Mouse (Mus musculus) thymus, adult 2 months (tissue): ENCODE data around the gene Ppm1m. TPM values are rescaled to one million over a fixed set of nuclear protein-coding genes. Genes with fewer than 3 reads are reported as not detected.

ENCODE experiments used
- DNase-seq: peaks from one replicate; pipeline ENCODE4 v3.0.0; 2021
- H3K27ac ChIP-seq: fragments of 200-500 bp; 2 replicates; pipeline ENCODE4 v1.5.1; 2012; ENCODE audit warnings: low read length, control low read depth; ENCODE audit not compliant: control insufficient read depth, insufficient read depth
- H3K27me3 ChIP-seq: fragments of 200-500 bp; 2 replicates; pipeline ENCODE4 v1.6.1; 2012; ENCODE audit warnings: mild to moderate bottlenecking, low read length, moderate library complexity, mixed read lengths; ENCODE audit not compliant: control insufficient read depth, insufficient read depth
- H3K36me3 ChIP-seq: fragments of 200-500 bp; 2 replicates; pipeline ENCODE4 v1.6.1; 2012; ENCODE audit warnings: mild to moderate bottlenecking, low read length, moderate library complexity; ENCODE audit not compliant: control insufficient read depth, insufficient read depth
- H3K4me1 ChIP-seq: fragments of 200-500 bp; replicated peaks from 2 replicates; pipeline ENCODE4 v1.6.1; 2012; ENCODE audit warnings: low read length; ENCODE audit not compliant: control insufficient read depth, insufficient read depth
- H3K4me3 ChIP-seq: fragments of 200-500 bp; 2 replicates; pipeline ENCODE4 v1.5.1; 2012; ENCODE audit warnings: mild to moderate bottlenecking, low read length, control low read depth, moderate library complexity; ENCODE audit not compliant: control insufficient read depth, insufficient read depth
- CTCF ChIP-seq: fragments of 200-500 bp; IDR thresholded peaks from 2 replicates; pipeline ENCODE4 v1.5.1; 2012; ENCODE audit warnings: mild to moderate bottlenecking, control low read depth, low read length, moderate library complexity, borderline replicate concordance; ENCODE audit not compliant: control insufficient read depth, poor library complexity, insufficient read depth; ENCODE audit errors: extremely low read depth
- POLR2A ChIP-seq: fragments of 200-500 bp; IDR thresholded peaks from 2 replicates; pipeline ENCODE4 v1.6.1; 2012; ENCODE audit warnings: mild to moderate bottlenecking, low read length, control low read depth, moderate library complexity; ENCODE audit not compliant: control insufficient read depth, poor library complexity, insufficient read depth; ENCODE audit errors: extremely low read depth
- WGBS: fragments of 180-500 bp; shearing (Covaris S2); methylation state at CpG from one replicate; pipeline ENCODE4 v1.1.7; 2018; 5-methylcytosine and 5-hydroxymethylcytosine counted together
- polyA plus RNA-seq: library from polyadenylated mRNA; depleted of rRNA; stranded (reverse); fragments of >200 nt; gene quantifications from 2 replicates; pipeline ENCODE4 v1.2.3, GENCODE M21; 2012; rRNA removed

Gene Ppm1m
- polyA plus RNA-seq = 53.9 and 58.6 TPM in 2 replicates

DNA sequence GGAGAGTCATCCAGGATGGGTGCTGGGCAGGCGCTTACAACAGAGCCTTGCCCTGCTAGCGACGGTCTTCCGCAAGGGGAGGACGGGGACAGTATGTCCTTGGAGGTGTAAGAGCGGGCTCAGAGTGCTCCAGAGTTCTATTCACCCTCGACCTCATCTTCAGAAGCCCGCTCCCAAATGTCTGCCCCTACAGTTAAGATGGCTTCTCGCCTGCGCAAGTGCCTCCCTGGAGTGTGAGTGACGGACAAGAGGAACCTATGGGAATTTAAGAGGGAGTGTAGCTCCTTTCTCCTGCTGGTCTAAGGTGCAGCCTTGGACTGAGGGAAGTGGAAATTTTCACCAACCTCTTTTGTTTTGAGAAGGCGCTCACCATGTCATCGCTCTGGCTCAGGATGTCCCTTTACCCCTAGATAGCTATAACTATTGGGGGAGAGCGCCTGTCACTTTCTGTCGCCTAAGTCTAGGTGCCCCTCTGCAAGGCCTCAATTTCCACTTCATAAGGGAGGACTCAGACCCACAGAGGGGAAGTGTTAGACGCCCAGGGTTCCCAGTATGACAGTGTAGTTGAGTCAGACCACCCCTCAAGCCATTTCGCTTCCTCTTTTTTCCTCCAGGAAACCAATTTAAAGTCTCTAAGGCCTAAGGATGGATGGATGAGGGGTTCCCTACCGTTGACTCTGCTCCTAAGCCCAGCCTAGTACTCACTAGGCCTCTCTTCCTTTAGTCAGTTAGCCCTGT lies at the start of gene Ppm1m:
Gene Ppm1m (minus strand): TSS at position 212 of the 738 bp plus-strand sequence.
- 70% methylated on average over 18 of the region's 18 CpGs for WGBS
- TF ChIP-seq POLR2A (no peak), CTCF (no peak)
- Histone ChIP-seq H3K27me3 (no peaks in the 10 kb centered on the region), H3K27ac (no peak within 1 kb of the TSS), H3K4me3 (peak within 1 kb of the TSS; percentile 68), H3K36me3 (no peaks in the 10 kb centered on the region), H3K4me1 (peaks cover 37% of the 10 kb centered on the region)
- DNase-seq = no peak

GRCm38 (mm10) chr9:106242813-106243488 lies 43.4 kb upstream of the Ppm1m start:
- Histone ChIP-seq H3K36me3 (peaks cover 23% of the 10 kb centered on the region), H3K27ac (no peak overlapping the region), H3K4me3 (no peak overlapping the region), H3K4me1 (peaks cover 10% of the 10 kb centered on the region), H3K27me3 (no peaks in the 10 kb centered on the region)
- DNase-seq = no peak
- WGBS = 89% methylated on average over 19 of the region's 19 CpGs
- no peak for TF ChIP-seq CTCF
- TF ChIP-seq POLR2A = no peak

- TF ChIP-seq CTCF = no peak
- no peak for TF ChIP-seq POLR2A
- Histone ChIP-seq H3K36me3 (peaks cover 35% of the 10 kb centered on the region), H3K4me3 (no peak overlapping the region), H3K4me1 (peaks cover 2% of the 10 kb centered on the region), H3K27ac (no peak overlapping the region), H3K27me3 (no peaks in the 10 kb centered on the region)
- DNase-seq = no peak
- WGBS = 96% methylated on average over 10 of the region's 10 CpGs
These were observed 42.1 kb upstream of the Ppm1m start for GRCm38 (mm10) chr9:106241541-106242164.

- H3K27ac ChIP-seq = no peak overlapping the region
- peaks cover 39% of the 10 kb centered on the region for H3K36me3 ChIP-seq
- DNase-seq = no peak
- H3K27me3 ChIP-seq = no peaks in the 10 kb centered on the region
- TF ChIP-seq CTCF = no peak
- TF ChIP-seq POLR2A = no peak
- no peak overlapping the region for H3K4me3 ChIP-seq
- WGBS = 97% methylated on average over 10 of the region's 10 CpGs
- H3K4me1 ChIP-seq = no peaks in the 10 kb centered on the region
These were observed 38.3 kb upstream of the Ppm1m start for GRCm38 (mm10) chr9:106237878-106238277.

- no peak overlapping the region for H3K27ac ChIP-seq
- H3K4me3 ChIP-seq = no peak overlapping the region
- H3K4me1 ChIP-seq = no peaks in the 10 kb centered on the region
- 97% methylated on average over 8 of the region's 8 CpGs for WGBS
- DNase-seq = no peak
- peaks cover 37% of the 10 kb centered on the region for H3K36me3 ChIP-seq
- H3K27me3 ChIP-seq = no peaks in the 10 kb centered on the region
- TF ChIP-seq POLR2A (no peak), CTCF (no peak)
These were observed 37.9 kb upstream of the Ppm1m start for GRCm38 (mm10) chr9:106237401-106237800.

GRCm38 (mm10) chr9:106236818-106237211 lies 37.3 kb upstream of the Ppm1m start:
- TF ChIP-seq CTCF (no peak), POLR2A (no peak)
- H3K27ac ChIP-seq = no peak overlapping the region
- H3K4me3 ChIP-seq = no peak overlapping the region
- no peaks in the 10 kb centered on the region for H3K4me1 ChIP-seq
- no peaks in the 10 kb centered on the region for H3K27me3 ChIP-seq
- H3K36me3 ChIP-seq = peaks cover 33% of the 10 kb centered on the region
- WGBS = 95% methylated on average over 3 of the region's 3 CpGs
- DNase-seq = no peak
